ENCODE assay signal across 34 mouse cellular contexts in the genomic region with DNA sequence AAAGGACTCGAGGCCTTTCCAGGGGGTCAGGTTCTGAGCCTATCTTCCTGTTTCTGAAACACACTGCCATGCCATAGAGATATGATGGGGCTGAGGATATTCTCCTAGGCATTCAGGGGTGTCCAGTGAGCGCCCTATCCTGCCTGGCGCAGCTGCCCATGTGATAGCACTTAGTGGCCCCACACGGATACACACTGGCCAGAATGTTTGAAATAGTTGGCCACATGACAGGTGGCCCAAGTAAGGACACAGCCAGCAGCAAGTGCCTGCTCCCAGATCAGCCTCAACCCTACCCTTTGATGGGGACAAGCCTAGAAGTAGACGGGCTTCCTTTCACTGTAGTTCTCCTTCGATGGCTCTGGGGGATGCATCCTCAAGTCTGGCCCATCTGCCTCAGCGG. TPM values are rescaled to one million over a fixed set of nuclear protein-coding genes. Genes with fewer than 3 reads are reported as not detected.
DNase-seq lines count a peak whose midpoint lies in the region; ATAC-seq and TF ChIP-seq lines count a peak whose summit lies in the region.
"Had no signal": no experiment of that assay in that cellular context is flagged by ENCODE, and none has a peak within 500 bp of the region (broad histone marks: within the 10 kb centered on the region; RNA-seq: fewer than 3 reads in every experiment).

Gene Chrng (plus strand): TSS at position 193 of the 400 bp plus-strand sequence.

- H3K9me3 ChIP-seq in embryonic facial prominence, embryonic 10.5 days: no peaks in the 10 kb centered on the region
- H3K9me3 ChIP-seq in embryonic facial prominence, embryonic 12.5 days: no peaks in the 10 kb centered on the region
- no peaks in the 10 kb centered on the region for H3K9me3 ChIP-seq in limb, embryonic 10.5 days (replicated peaks)
- H3K9me3 ChIP-seq in limb, embryonic 14.5 days (ENCODE audit: control insufficient read depth, low read length): no peaks in the 10 kb centered on the region
- no peaks in the 10 kb centered on the region for H3K9me3 ChIP-seq in heart, embryonic 10.5 days
- H3K9me3 ChIP-seq: embryonic facial prominence, embryonic 13.5 days; heart, embryonic 12.5 days; heart, embryonic 15.5 days; hindbrain, embryonic 13.5 days had no signal

- WGBS in embryonic facial prominence, embryonic 10.5 days: 85% methylated on average over 7 of the region's 7 CpGs
- WGBS in embryonic facial prominence, embryonic 12.5 days: 85% methylated on average over 7 of the region's 7 CpGs
- WGBS in limb, embryonic 10.5 days: 86% methylated on average over 7 of the region's 7 CpGs
- WGBS in limb, embryonic 14.5 days: 75% methylated on average over 7 of the region's 7 CpGs
- WGBS in heart, embryonic 10.5 days: 89% methylated on average over 7 of the region's 7 CpGs

- H3K4me2 ChIP-seq in embryonic facial prominence, embryonic 12.5 days (replicated peaks): no peak within 1 kb of the TSS
- no peak within 1 kb of the TSS for H3K4me2 ChIP-seq in limb, embryonic 14.5 days (replicated peaks; ENCODE audit: low read depth, low read length, severe bottlenecking)
- H3K4me2 ChIP-seq: heart, embryonic 12.5 days; heart, embryonic 15.5 days; hindbrain, embryonic 13.5 days had no signal

- H3K4me3 ChIP-seq in embryonic facial prominence, embryonic 10.5 days: no peak within 1 kb of the TSS
- H3K4me3 ChIP-seq in embryonic facial prominence, embryonic 12.5 days: no peak within 1 kb of the TSS
- no peak within 1 kb of the TSS for H3K4me3 ChIP-seq in limb, embryonic 10.5 days
- no peak within 1 kb of the TSS for H3K4me3 ChIP-seq in limb, embryonic 14.5 days (replicated peaks; ENCODE audit: low read length)
- H3K4me3 ChIP-seq in heart, embryonic 10.5 days: no peak within 1 kb of the TSS
- H3K4me3 ChIP-seq: embryonic facial prominence, embryonic 13.5 days; heart, embryonic 12.5 days; heart, embryonic 15.5 days; hindbrain, embryonic 13.5 days had no signal

- H3K36me3 ChIP-seq in embryonic facial prominence, embryonic 10.5 days (replicated peaks): no peaks in the 10 kb centered on the region
- no peaks in the 10 kb centered on the region for H3K36me3 ChIP-seq in embryonic facial prominence, embryonic 12.5 days
- no peaks in the 10 kb centered on the region for H3K36me3 ChIP-seq in limb, embryonic 10.5 days
- H3K36me3 ChIP-seq in limb, embryonic 14.5 days (ENCODE audit: control insufficient read depth, insufficient read depth, low read length): no peaks in the 10 kb centered on the region
- no peaks in the 10 kb centered on the region for H3K36me3 ChIP-seq in heart, embryonic 10.5 days
- H3K36me3 ChIP-seq: embryonic facial prominence, embryonic 13.5 days; heart, embryonic 12.5 days; heart, embryonic 15.5 days; hindbrain, embryonic 13.5 days had no signal

- peaks cover 18% of the 10 kb centered on the region for H3K4me1 ChIP-seq in embryonic facial prominence, embryonic 10.5 days
- H3K4me1 ChIP-seq in embryonic facial prominence, embryonic 12.5 days: peaks cover 6% of the 10 kb centered on the region
- H3K4me1 ChIP-seq in limb, embryonic 10.5 days: peaks cover 19% of the 10 kb centered on the region
- H3K4me1 ChIP-seq in limb, embryonic 14.5 days (ENCODE audit: control insufficient read depth, insufficient read depth, low read length): no peaks in the 10 kb centered on the region
- peaks cover 19% of the 10 kb centered on the region for H3K4me1 ChIP-seq in heart, embryonic 10.5 days
- H3K4me1 ChIP-seq: embryonic facial prominence, embryonic 13.5 days; hindbrain, embryonic 13.5 days had no signal

- 0 out of 2 replicates have a peak within 1 kb of the TSS, but pooled peaks have one; percentile 12 for H3K27ac ChIP-seq in embryonic facial prominence, embryonic 10.5 days (replicated peaks)
- no peak within 1 kb of the TSS for H3K27ac ChIP-seq in embryonic facial prominence, embryonic 12.5 days
- H3K27ac ChIP-seq in limb, embryonic 10.5 days: peak within 1 kb of the TSS; percentile 7; the same call in 1 of the 2 replicates
- no peak within 1 kb of the TSS for H3K27ac ChIP-seq in limb, embryonic 14.5 days (replicated peaks; ENCODE audit: low read depth, low read length)
- H3K27ac ChIP-seq in heart, embryonic 10.5 days: no peak within 1 kb of the TSS
- H3K27ac ChIP-seq: embryonic facial prominence, embryonic 13.5 days; heart, embryonic 15.5 days; hindbrain, embryonic 13.5 days had no signal

- no peak for ATAC-seq in embryonic facial prominence, embryonic 12.5 days (ENCODE audit: insufficient number of reproducible peaks, insufficient read depth, low FRiP score, low TSS enrichment)
- no peak for ATAC-seq in limb, embryonic 14.5 days (ENCODE audit: low FRiP score, low read depth)
- ATAC-seq: forebrain, embryonic 14.5 days; forebrain, postnatal 0 days; hindbrain, embryonic 16.5 days; inflammation-experienced regulatory T-cells, adult 6 months; intestine, embryonic 16.5 days had no signal

- intact Hi-C loops in heart, postnatal 36 days (cut with DNase I): no loop called here

- H3K9ac ChIP-seq in embryonic facial prominence, embryonic 12.5 days: 0 out of 2 replicates have a peak within 1 kb of the TSS, but pooled peaks have one; percentile 30
- H3K9ac ChIP-seq in limb, embryonic 14.5 days (ENCODE audit: low read depth, low read length, severe bottlenecking): no peak within 1 kb of the TSS
- H3K9ac ChIP-seq: embryonic facial prominence, embryonic 13.5 days; forebrain, postnatal 0 days; heart, embryonic 12.5 days; heart, embryonic 15.5 days; hindbrain, embryonic 13.5 days had no signal

- H3K27me3 ChIP-seq in embryonic facial prominence, embryonic 10.5 days (replicated peaks; ENCODE audit: low read depth, poor library complexity, severe bottlenecking): peaks cover 45% of the 10 kb centered on the region
- H3K27me3 ChIP-seq in embryonic facial prominence, embryonic 12.5 days: peaks cover 25% of the 10 kb centered on the region
- peaks cover 40% of the 10 kb centered on the region for H3K27me3 ChIP-seq in limb, embryonic 10.5 days (ENCODE audit: low read depth, poor library complexity, severe bottlenecking)
- no peaks in the 10 kb centered on the region; the same call in 1 of the 2 replicates for H3K27me3 ChIP-seq in limb, embryonic 14.5 days (ENCODE audit: control insufficient read depth, insufficient read depth, low read length)
- H3K27me3 ChIP-seq in heart, embryonic 10.5 days (ENCODE audit: insufficient read depth, poor library complexity, severe bottlenecking): peaks cover 52% of the 10 kb centered on the region

- TF ChIP-seq POLR2A in limb, embryonic 14.5 days (IDR thresholded peaks at IDR 0.05; ENCODE audit: borderline replicate concordance, extremely low read depth, insufficient read depth, insufficient read length): no peak

- no peak for DNase-seq in embryonic facial prominence, embryonic 10.5 days (ENCODE audit: low spot score)
- no peak for DNase-seq in limb, embryonic 10.5 days (ENCODE audit: low spot score)
- no peak for DNase-seq in limb, embryonic 14.5 days (ENCODE audit: low spot score)
- DNase-seq in heart, embryonic 10.5 days (ENCODE audit: low spot score): no peak
- DNase-seq in embryo, embryonic 9.5 days (ENCODE audit: extremely low spot score): no peak
- no peak for DNase-seq in cerebellum, adult 11 months
- no peak for DNase-seq in heart, postnatal 36 days
- DNase-seq: cerebellum, adult 11-12 months; cerebellum, adult 8-10 months; cerebellum, postnatal 10 days; cerebellum, postnatal 36 days; embryo, embryonic 11 days; forebrain, postnatal 0 days; gastrocnemius, postnatal 10 days; gastrocnemius, postnatal 36 days; heart, adult 11 months; heart, postnatal 10 days had no signal

RNA-seq across cellular contexts. Expression of gene Chrng, which starts in this region (rescaled TPM):
- 0.35 and 0.39 TPM in 2 replicates for polyA plus RNA-seq in embryonic facial prominence, embryonic 10.5 days (2016; fragmentation: Nextera tagmentation; extraction: Ambion mirVana)
- polyA plus RNA-seq in embryonic facial prominence, embryonic 12.5 days (2016; fragmentation: Nextera tagmentation; extraction: Ambion mirVana): 6.0 and 9.8 TPM in 2 replicates
- polyA plus RNA-seq in limb, embryonic 10.5 days (2016; fragmentation: Nextera tagmentation; extraction: Ambion mirVana): 0.26 and 0.81 TPM in 2 replicates
- 44.7 and 50.8 TPM in 2 replicates for polyA plus RNA-seq in limb, embryonic 14.5 days (2012; rRNA removed)
- 18.2 and 29.3 TPM in 2 replicates for polyA plus RNA-seq in limb, embryonic 14.5 days (2014; fragmentation: Nextera tagmentation; extraction: Ambion mirVana)
- 0.34 and 0.96 TPM in 2 replicates for polyA plus RNA-seq in heart, embryonic 10.5 days (2016; fragmentation: Nextera tagmentation; extraction: Ambion mirVana)
- total RNA-seq in heart, postnatal 36 days (2021): not detected
- total RNA-seq: adrenal gland, adult 2 months; adrenal gland, postnatal 14 days; forebrain, postnatal 0 days; heart, adult 8-10 months; heart, postnatal 10 days; hematopoietic stem cell, adult 5-6 weeks; MEL had no signal
- polyA plus RNA-seq: adrenal gland, adult 2 months; cortical plate, adult 2 months; forebrain, embryonic 11.5 days; forebrain, embryonic 14.5 days; forebrain, postnatal 0 days; frontal cortex, adult 2 months; hindbrain, embryonic 16.5 days had no signal

Comparison
In these comparisons a context has a peak if more than half of its experiments do, and no peak if none do; other contexts are left out.
1. H3K27ac ChIP-seq: peak in embryonic facial prominence, embryonic 10.5 days (single experiment) and limb, embryonic 10.5 days (single experiment); none in embryonic facial prominence, embryonic 12.5 days (single experiment), limb, embryonic 14.5 days (single experiment) and heart, embryonic 10.5 days (single experiment).